Mouse (Mus musculus): ENCODE results near the gene Wdr46.

DNA sequence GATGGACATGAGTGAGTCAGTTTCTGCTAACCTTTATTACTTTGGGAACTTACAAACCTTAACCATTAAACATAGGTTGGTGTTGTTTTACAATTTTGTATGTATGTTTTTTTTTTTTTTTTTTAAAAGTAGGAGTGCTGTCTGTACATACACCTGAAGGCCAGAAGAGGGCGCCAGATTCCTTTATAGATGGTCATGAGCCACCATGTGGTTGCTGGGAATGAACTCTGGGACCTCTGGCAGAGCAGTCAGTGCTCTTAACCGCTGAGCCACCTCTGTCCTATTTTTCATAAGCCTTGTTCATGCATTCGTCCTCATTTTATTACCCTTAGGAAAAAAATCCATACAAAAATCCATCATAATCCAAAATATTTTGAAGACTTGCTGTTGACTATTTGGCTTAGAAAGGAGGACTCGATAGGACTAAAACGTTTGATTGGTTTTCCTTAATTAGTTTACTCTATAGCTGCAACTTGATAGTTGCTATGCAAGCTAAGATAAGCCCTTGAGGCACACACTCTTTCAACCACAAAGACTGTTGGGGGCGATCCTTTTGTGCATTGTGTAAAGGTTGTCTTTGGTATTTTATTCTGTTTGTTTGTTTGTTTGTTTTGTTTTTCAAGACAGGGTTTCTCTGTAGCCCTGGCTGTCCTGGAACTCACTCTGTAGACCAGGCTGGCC is 43.2 kb upstream of the Wdr46 start:
- TF ChIP-seq CTCF (IDR thresholded peaks at IDR 0.05; ENCODE audit: borderline replicate concordance, insufficient read depth, low read length) (0 out of 2 replicates have a peak, but pooled peaks have one; percentile 20), POLR2A (IDR thresholded peaks at IDR 0.05; ENCODE audit: low read depth, low read length) (no peak)

Measured in embryonic fibroblast, embryonic 13.5 days (primary cell).